Mouse (Mus musculus) lung, postnatal 0 days (tissue): ENCODE measurements at regions not wholly inside any gene's neighbourhood (a gene's known extent, or its start where the extent isn't known, plus 50 kb on each side); places are given as distances from the start of the nearest gene placed in this dataset.
A peak's percentile ranks its signal among the peaks of the same experiment; 100 is the strongest.

Experiments
- ATAC-seq: fragments of 200-750 bp; cut with Nextera tagmentation; 2 replicates; pipeline ENCODE4 v1.8.0; 2017; ENCODE audit warnings: moderate library complexity
- DNase-seq: peaks from one replicate; pipeline ENCODE4 v3.0.0-alpha.2; 2016; ENCODE audit warnings: low spot score
- H3K27ac ChIP-seq: fragments of 300-500 bp; sonication (generic); 2 replicates; pipeline ENCODE4 v1.5.1; 2014; ENCODE audit warnings: antibody characterized with exemption, mild to moderate bottlenecking, low read length, mixed read lengths
- H3K27me3 ChIP-seq: fragments of 300-500 bp; sonication (generic); replicated peaks from 2 replicates; pipeline ENCODE4 v1.6.1; 2014; ENCODE audit warnings: low read length, mixed read lengths; ENCODE audit not compliant: insufficient read depth
- H3K36me3 ChIP-seq: fragments of 300-500 bp; sonication (generic); 2 replicates; pipeline ENCODE4 v1.6.1; 2014; ENCODE audit warnings: low read length, mixed read lengths; ENCODE audit not compliant: insufficient read depth
- H3K4me1 ChIP-seq: fragments of 300-500 bp; sonication (generic); 2 replicates; pipeline ENCODE4 v1.6.1; 2014; ENCODE audit warnings: antibody characterized with exemption, low read depth, low read length, mixed read lengths; ENCODE audit not compliant: insufficient read depth
- H3K4me2 ChIP-seq: fragments of 300-500 bp; sonication (generic); replicated peaks from 2 replicates; pipeline ENCODE4 v1.6.1; 2014; ENCODE audit warnings: low read depth, mild to moderate bottlenecking, low read length, moderate library complexity, mixed read lengths
- H3K4me3 ChIP-seq: fragments of 300-500 bp; sonication (generic); 2 replicates; pipeline ENCODE4 v1.5.1; 2014; ENCODE audit warnings: low read depth, low read length
- H3K9ac ChIP-seq: fragments of 300-500 bp; sonication (generic); replicated peaks from 2 replicates; pipeline ENCODE4 v1.6.1; 2014; ENCODE audit warnings: low read depth, mild to moderate bottlenecking
- H3K9me3 ChIP-seq: fragments of 300-500 bp; sonication (generic); 2 replicates; pipeline ENCODE4 v1.6.1; 2016; ENCODE audit warnings: low read length, mixed read lengths
- CTCF ChIP-seq: IDR thresholded peaks from 2 replicates; pipeline ENCODE4 v1.5.1; 2016; ENCODE audit warnings: antibody characterized with exemption, mild to moderate bottlenecking
- EP300 ChIP-seq: IDR thresholded peaks from 2 replicates; pipeline ENCODE4 v1.6.1; 2016; ENCODE audit warnings: antibody characterized with exemption, mild to moderate bottlenecking, control low read depth
- WGBS: fragments of 180-500 bp; shearing (Covaris S2); extraction: QIAGEN DNeasy Blood & Tissue Kit; methylation state at CpG from one replicate; pipeline ENCODE4 v1.1.7; 2014; 5-methylcytosine and 5-hydroxymethylcytosine counted together

GRCm38 (mm10) chr3:117108966-117109700, 140.3 kb upstream of the Palmd start:
- H3K27ac ChIP-seq = no peak overlapping the region
- 35% methylated on average over 8 of the region's 8 CpGs for WGBS
- no peak for ATAC-seq

GRCm38 (mm10) chr3:117107986-117108385, 139.2 kb upstream of the Palmd start:
- Histone ChIP-seq H3K27me3 (no peaks in the 10 kb centered on the region), H3K4me3 (no peak overlapping the region), H3K36me3 (no peaks in the 10 kb centered on the region), H3K4me2 (no peak overlapping the region), H3K27ac (no peak overlapping the region), H3K9me3 (no peaks in the 10 kb centered on the region), H3K4me1 (no peaks in the 10 kb centered on the region), H3K9ac (no peak overlapping the region)
- ATAC-seq (no peak), DNase-seq (no peak)
- no peak for TF ChIP-seq CTCF
- TF ChIP-seq EP300 = no peak
- 72% methylated on average over 6 of the region's 6 CpGs for WGBS

More at GRCm38 (mm10) chr3:117108966-117109700, 140.3 kb upstream of the Palmd start:
- Histone ChIP-seq H3K9me3 (no peaks in the 10 kb centered on the region), H3K4me2 (no peak overlapping the region), H3K4me3 (no peak overlapping the region), H3K4me1 (no peaks in the 10 kb centered on the region), H3K9ac (no peak overlapping the region), H3K27me3 (no peaks in the 10 kb centered on the region), H3K36me3 (no peaks in the 10 kb centered on the region)
- DNase-seq = no peak
- no peak for TF ChIP-seq EP300
- TF ChIP-seq CTCF = no peak

- Histone ChIP-seq H3K27ac (no peak overlapping the region), H3K36me3 (no peaks in the 10 kb centered on the region), H3K9ac (no peak overlapping the region), H3K27me3 (no peaks in the 10 kb centered on the region), H3K4me2 (no peak overlapping the region), H3K4me3 (no peak overlapping the region), H3K9me3 (no peaks in the 10 kb centered on the region), H3K4me1 (no peaks in the 10 kb centered on the region)
- no peak for TF ChIP-seq CTCF
- no peak for TF ChIP-seq EP300
- WGBS = 72% methylated on average over 3 of the region's 3 CpGs
- ATAC-seq (no peak), DNase-seq (no peak)
These were observed 138.6 kb upstream of the Palmd start for GRCm38 (mm10) chr3:117107378-117107777.

GRCm38 (mm10) chr3:117087646-117088045, 118.9 kb upstream of the Palmd start:
- TF ChIP-seq CTCF (no peak), EP300 (no peak)
- Histone ChIP-seq H3K9ac (no peak overlapping the region), H3K9me3 (no peaks in the 10 kb centered on the region), H3K36me3 (no peaks in the 10 kb centered on the region), H3K4me1 (no peaks in the 10 kb centered on the region), H3K27me3 (no peaks in the 10 kb centered on the region), H3K4me3 (no peak overlapping the region), H3K27ac (no peak overlapping the region), H3K4me2 (no peak overlapping the region)
- ATAC-seq = no peak
- WGBS = 61% methylated on average over 2 of the region's 2 CpGs
- DNase-seq = no peak

GRCm38 (mm10) chr3:117076734-117077133, 107.9 kb upstream of the Palmd start:
- H3K9ac ChIP-seq = no peak overlapping the region
- DNase-seq (peak; percentile 50), ATAC-seq (peak; percentile 47)
- H3K9me3 ChIP-seq = no peaks in the 10 kb centered on the region
- H3K4me3 ChIP-seq = no peak overlapping the region
- H3K4me1 ChIP-seq = no peaks in the 10 kb centered on the region
- peak; percentile 71 for TF ChIP-seq EP300
- TF ChIP-seq CTCF = no peak
- no peaks in the 10 kb centered on the region for H3K27me3 ChIP-seq
- H3K27ac ChIP-seq = no peak overlapping the region
- no peaks in the 10 kb centered on the region for H3K36me3 ChIP-seq
- 29% methylated on average over 2 of the region's 2 CpGs for WGBS
- no peak overlapping the region for H3K4me2 ChIP-seq

GRCm38 (mm10) chr3:117073399-117073798, 104.6 kb upstream of the Palmd start:
- H3K36me3 ChIP-seq = no peaks in the 10 kb centered on the region
- H3K4me1 ChIP-seq = no peaks in the 10 kb centered on the region
- no peaks in the 10 kb centered on the region for H3K9me3 ChIP-seq
- no peak overlapping the region for H3K4me3 ChIP-seq
- TF ChIP-seq CTCF (no peak), EP300 (no peak)
- no peak overlapping the region for H3K27ac ChIP-seq
- H3K9ac ChIP-seq = no peak overlapping the region
- no peaks in the 10 kb centered on the region for H3K27me3 ChIP-seq
- DNase-seq (no peak), ATAC-seq (no peak)
- H3K4me2 ChIP-seq = no peak overlapping the region
- WGBS = 74% methylated on average over 4 of the region's 4 CpGs

- no peak overlapping the region for H3K4me3 ChIP-seq
- no peak overlapping the region for H3K4me2 ChIP-seq
- H3K27ac ChIP-seq = no peak overlapping the region
- no peaks in the 10 kb centered on the region for H3K9me3 ChIP-seq
- ATAC-seq (no peak), DNase-seq (no peak)
- no peaks in the 10 kb centered on the region for H3K4me1 ChIP-seq
- 60% methylated on average over 3 of the region's 3 CpGs for WGBS
- no peak for TF ChIP-seq EP300
- no peak for TF ChIP-seq CTCF
- no peaks in the 10 kb centered on the region for H3K27me3 ChIP-seq
- H3K9ac ChIP-seq = no peak overlapping the region
- no peaks in the 10 kb centered on the region for H3K36me3 ChIP-seq
These were observed 104.2 kb upstream of the Palmd start for GRCm38 (mm10) chr3:117072998-117073397.
